In the genomic region with DNA sequence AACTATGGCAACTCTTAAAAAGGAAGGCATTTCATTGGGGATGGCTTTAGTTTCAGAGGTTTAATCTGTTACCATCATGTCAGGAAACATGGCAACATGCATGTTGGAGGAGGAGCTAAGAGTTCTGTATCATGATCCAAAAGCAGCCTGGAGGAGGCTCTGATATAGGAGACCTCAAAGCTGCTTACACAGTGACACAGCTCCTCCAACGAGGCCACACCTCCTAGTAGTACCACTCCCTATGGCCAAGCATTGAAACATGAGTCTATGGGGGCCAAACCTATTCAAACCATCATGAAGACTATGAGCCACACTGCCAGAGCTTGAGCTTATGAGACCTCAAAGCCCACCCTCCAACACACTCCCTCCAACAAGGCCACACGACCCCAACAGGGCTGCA, we compare ENCODE assay signal across 26 mouse cellular contexts. TPM values are rescaled to one million over a fixed set of nuclear protein-coding genes. Genes with fewer than 3 reads are reported as not detected.
DNase-seq lines count a peak whose midpoint lies in the region; ATAC-seq and TF ChIP-seq lines count a peak whose summit lies in the region.
"Had no signal": no experiment of that assay in that cellular context is flagged by ENCODE, and none has a peak within 500 bp of the region (broad histone marks: within the 10 kb centered on the region; RNA-seq: fewer than 3 reads in every experiment).

No protein-coding gene starts in this region.

- H3K9me3 ChIP-seq in intestine, embryonic 16.5 days (ENCODE audit: control insufficient read depth, low read length): no peaks in the 10 kb centered on the region
- H3K9me3 ChIP-seq in intestine, embryonic 15.5 days: no peaks in the 10 kb centered on the region
- no peaks in the 10 kb centered on the region for H3K9me3 ChIP-seq in liver, embryonic 14.5 days (ENCODE audit: control insufficient read depth, low read length)
- no peaks in the 10 kb centered on the region for H3K9me3 ChIP-seq in stomach, postnatal 0 days (ENCODE audit: control insufficient read depth, low read length)
- H3K9me3 ChIP-seq: forebrain, embryonic 15.5 days; hindbrain, embryonic 13.5 days; limb, embryonic 15.5 days; lung, embryonic 15.5 days; midbrain, embryonic 12.5 days; neural tube, embryonic 13.5 days had no signal

- no peak overlapping the region for H3K4me2 ChIP-seq in intestine, embryonic 16.5 days (ENCODE audit: low read depth, low read length)
- no peak overlapping the region for H3K4me2 ChIP-seq in intestine, embryonic 15.5 days (replicated peaks)
- no peak overlapping the region for H3K4me2 ChIP-seq in liver, embryonic 14.5 days (ENCODE audit: low read depth)
- H3K4me2 ChIP-seq in stomach, postnatal 0 days (replicated peaks; ENCODE audit: low read depth): no peak overlapping the region
- H3K4me2 ChIP-seq: forebrain, embryonic 15.5 days; heart, embryonic 11.5 days; hindbrain, embryonic 13.5 days; limb, embryonic 15.5 days; lung, embryonic 15.5 days; midbrain, embryonic 12.5 days; neural tube, embryonic 13.5 days had no signal

- no peak for TF ChIP-seq EP300 in liver, embryonic 14.5 days (IDR thresholded peaks at IDR 0.05; ENCODE audit: low read depth)
- no peak for TF ChIP-seq EP300 in stomach, postnatal 0 days (optimal IDR thresholded peaks at IDR 0.05)

- TF ChIP-seq CTCF in liver, embryonic 14.5 days (IDR thresholded peaks at IDR 0.05; ENCODE audit: low read depth): no peak
- TF ChIP-seq CTCF in stomach, postnatal 0 days (IDR thresholded peaks at IDR 0.05; ENCODE audit: low read depth): no peak

- no peaks in the 10 kb centered on the region for H3K27me3 ChIP-seq in intestine, embryonic 16.5 days (replicated peaks; ENCODE audit: control insufficient read depth, insufficient read depth, low read length)
- no peaks in the 10 kb centered on the region for H3K27me3 ChIP-seq in intestine, embryonic 15.5 days (replicated peaks)
- no peaks in the 10 kb centered on the region for H3K27me3 ChIP-seq in liver, embryonic 14.5 days (ENCODE audit: control insufficient read depth, insufficient read depth, low read length)
- no peaks in the 10 kb centered on the region for H3K27me3 ChIP-seq in stomach, postnatal 0 days (ENCODE audit: control insufficient read depth, insufficient read depth, low read length)
- H3K27me3 ChIP-seq: forebrain, embryonic 15.5 days; hindbrain, embryonic 13.5 days; limb, embryonic 15.5 days; lung, embryonic 15.5 days; midbrain, embryonic 12.5 days; neural tube, embryonic 13.5 days; Patski had no signal

- no peak overlapping the region for H3K27ac ChIP-seq in intestine, embryonic 16.5 days (ENCODE audit: low read length)
- no peak overlapping the region for H3K27ac ChIP-seq in intestine, embryonic 15.5 days
- no peak overlapping the region for H3K27ac ChIP-seq in liver, embryonic 14.5 days
- no peak overlapping the region for H3K27ac ChIP-seq in stomach, postnatal 0 days (replicated peaks)
- H3K27ac ChIP-seq: forebrain, embryonic 15.5 days; hindbrain, embryonic 13.5 days; limb, embryonic 15.5 days; lung, embryonic 15.5 days; midbrain, embryonic 12.5 days; neural tube, embryonic 13.5 days had no signal

- H3K36me3 ChIP-seq in intestine, embryonic 16.5 days (ENCODE audit: control insufficient read depth, insufficient read depth, low read length): no peaks in the 10 kb centered on the region
- H3K36me3 ChIP-seq in intestine, embryonic 15.5 days: no peaks in the 10 kb centered on the region
- no peaks in the 10 kb centered on the region; the same call in 1 of the 2 replicates for H3K36me3 ChIP-seq in liver, embryonic 14.5 days (replicated peaks; ENCODE audit: control insufficient read depth, insufficient read depth, low read depth)
- H3K36me3 ChIP-seq in stomach, postnatal 0 days (ENCODE audit: control insufficient read depth, insufficient read depth, low read length): no peaks in the 10 kb centered on the region
- H3K36me3 ChIP-seq: forebrain, embryonic 15.5 days; hindbrain, embryonic 13.5 days; limb, embryonic 15.5 days; lung, embryonic 15.5 days; midbrain, embryonic 12.5 days; neural tube, embryonic 13.5 days had no signal

- no peak overlapping the region for H3K4me3 ChIP-seq in intestine, embryonic 16.5 days (ENCODE audit: low read length)
- no peak overlapping the region for H3K4me3 ChIP-seq in intestine, embryonic 15.5 days (replicated peaks)
- H3K4me3 ChIP-seq in liver, embryonic 14.5 days (ENCODE audit: insufficient read depth in 1 of 2, low read depth in 2 of 2, low read length in 2 of 2): no peak overlapping the region
- H3K4me3 ChIP-seq in stomach, postnatal 0 days (ENCODE audit: low read depth, low read length): no peak overlapping the region
- H3K4me3 ChIP-seq: forebrain, embryonic 15.5 days; hindbrain, embryonic 13.5 days; limb, embryonic 15.5 days; lung, embryonic 15.5 days; midbrain, embryonic 12.5 days; neural tube, embryonic 13.5 days had no signal

- DNase-seq in liver, embryonic 14.5 days (ENCODE audit: low read depth in 3 of 3, low spot score in 3 of 3): no peak
- no peak for DNase-seq in stomach, postnatal 0 days (ENCODE audit: low spot score)
- DNase-seq in gastrocnemius, postnatal 10 days: no peak
- DNase-seq in embryo, embryonic 10 days (ENCODE audit: low spot score): no peak
- DNase-seq: adrenal gland, postnatal 10 days; cerebellum, adult 8-10 months; cerebellum, postnatal 25 days; gastrocnemius, postnatal 36 days; heart, adult 18-20 months; heart, postnatal 36 days; kidney, adult 9 months; kidney, postnatal 4 days; left cerebral cortex, postnatal 4 days; right cerebral cortex, postnatal 4 days; thymus, postnatal 14 days had no signal

- peaks cover 6% of the 10 kb centered on the region for H3K4me1 ChIP-seq in intestine, embryonic 16.5 days (ENCODE audit: control insufficient read depth, insufficient read depth, low read length)
- H3K4me1 ChIP-seq in intestine, embryonic 15.5 days (replicated peaks): peaks cover 6% of the 10 kb centered on the region; the same call in 1 of the 2 replicates
- H3K4me1 ChIP-seq in liver, embryonic 14.5 days (replicated peaks; ENCODE audit: control insufficient read depth in 2 of 2, insufficient read depth in 2 of 2, low read length in 1 of 2): peaks cover 5 to 10% of the 10 kb centered on the region in 2 experiments
- 0 out of 2 replicates have a peak, but pooled peaks cover 2% of the 10 kb centered on the region for H3K4me1 ChIP-seq in stomach, postnatal 0 days (replicated peaks; ENCODE audit: control insufficient read depth, insufficient read depth)

- WGBS in intestine, embryonic 16.5 days: 76% methylated on average over 2 of the region's 2 CpGs
- 83% methylated on average over 2 of the region's 2 CpGs for WGBS in intestine, embryonic 15.5 days
- WGBS in liver, embryonic 14.5 days (ENCODE audit: insufficient replicate concordance): 69% methylated on average over 2 of the region's 2 CpGs
- WGBS in stomach, postnatal 0 days: 58% methylated on average over 2 of the region's 2 CpGs

- no peak overlapping the region for H3K9ac ChIP-seq in intestine, embryonic 16.5 days (ENCODE audit: low read depth, low read length)
- H3K9ac ChIP-seq in intestine, embryonic 15.5 days: no peak overlapping the region
- no peak overlapping the region for H3K9ac ChIP-seq in liver, embryonic 14.5 days (replicated peaks)
- H3K9ac ChIP-seq in stomach, postnatal 0 days (ENCODE audit: low read length): no peak overlapping the region
- H3K9ac ChIP-seq: forebrain, embryonic 15.5 days; hindbrain, embryonic 13.5 days; limb, embryonic 15.5 days; lung, embryonic 15.5 days; midbrain, embryonic 12.5 days; neural tube, embryonic 13.5 days had no signal

- ATAC-seq in intestine, embryonic 16.5 days: 0 out of 2 replicates have a peak, but pooled peaks have one; percentile 27
- ATAC-seq in intestine, embryonic 15.5 days: no peak
- peak; percentile 17 for ATAC-seq in inflammation-experienced regulatory T-cells, adult 6 months
- ATAC-seq in liver, embryonic 14.5 days (ENCODE audit: insufficient read depth): peak; percentile 67; the same call in 1 of the 2 replicates
- ATAC-seq in stomach, postnatal 0 days (ENCODE audit: low FRiP score, low TSS enrichment): peak; percentile 35; the same call in 1 of the 2 replicates
- ATAC-seq: forebrain, embryonic 15.5 days; Patski had no signal

RNA-seq across cellular contexts. Expression of a gene that starts 26.2 kb away (rescaled TPM):
- 70.4 and 73.4 TPM in 2 replicates for polyA plus RNA-seq in intestine, embryonic 16.5 days (2015; fragmentation: Nextera tagmentation; extraction: Ambion mirVana)
- 94.5 and 96.6 TPM in 2 replicates for polyA plus RNA-seq in intestine, embryonic 15.5 days (2015; fragmentation: Nextera tagmentation; extraction: Ambion mirVana)
- 10 to 100 TPM; 14.8 to 20.7 (median 15.6) TPM for polyA plus RNA-seq in inflammation-experienced regulatory T-cells, adult 6 months (2017; shearing (Covaris generic))
- polyA plus RNA-seq in liver, embryonic 14.5 days (2012; rRNA removed): 21.5 and 31.3 TPM in 2 replicates
- 40.6 and 50.6 TPM in 2 replicates for polyA plus RNA-seq in liver, embryonic 14.5 days (2014; fragmentation: Nextera tagmentation; extraction: Ambion mirVana)
- 36.9 and 39.6 TPM in 2 replicates for polyA plus RNA-seq in stomach, postnatal 0 days (2015; fragmentation: Nextera tagmentation; extraction: Ambion mirVana)
- 100 to 1,000 TPM; 139 to 151 TPM for total RNA-seq in gastrocnemius, postnatal 10 days (2021)

RNA-seq across cellular contexts. Expression of a gene that starts 45.4 kb away (rescaled TPM):
- 72.2 and 109 TPM in 2 replicates for polyA plus RNA-seq in intestine, embryonic 16.5 days (2015; fragmentation: Nextera tagmentation; extraction: Ambion mirVana)
- 25.5 and 36.8 TPM in 2 replicates for polyA plus RNA-seq in intestine, embryonic 15.5 days (2015; fragmentation: Nextera tagmentation; extraction: Ambion mirVana)
- under 1 TPM; 0.25 to 0.55 (median 0.40) TPM for polyA plus RNA-seq in inflammation-experienced regulatory T-cells, adult 6 months (2017; shearing (Covaris generic))
- polyA plus RNA-seq in liver, embryonic 14.5 days (2012; rRNA removed): 0.34 and 0.45 TPM in 2 replicates
- 0.65 and 0.86 TPM in 2 replicates for polyA plus RNA-seq in liver, embryonic 14.5 days (2014; fragmentation: Nextera tagmentation; extraction: Ambion mirVana)
- 0.88 and 1.0 TPM in 2 replicates for polyA plus RNA-seq in stomach, postnatal 0 days (2015; fragmentation: Nextera tagmentation; extraction: Ambion mirVana)
- under 1 TPM; 0.14 to 0.18 TPM for total RNA-seq in gastrocnemius, postnatal 10 days (2021)
- total RNA-seq: gastrocnemius, postnatal 36 days; heart, adult 18-20 months had no signal

Comparison
In these comparisons a context has a peak if more than half of its experiments do, and no peak if none do; other contexts are left out.
1. RNA of a gene that starts 45.4 kb away (polyA plus RNA-seq): 72.2 to 109 TPM in intestine, embryonic 16.5 days and 25.5 to 36.8 TPM in intestine, embryonic 15.5 days; 0.88 to 1.0 TPM in stomach, postnatal 0 days, 0.34 to 0.86 TPM in liver, embryonic 14.5 days and 0.25 to 0.55 TPM in inflammation-experienced regulatory T-cells, adult 6 months; every median in the first group is over 10 times any median in the second.